Mouse (Mus musculus) neural tube, embryonic 13.5 days (tissue): ENCODE measurements around the gene Anks1. TPM values are rescaled to one million over a fixed set of nuclear protein-coding genes. Genes with fewer than 3 reads are reported as not detected.

Experiments
- ATAC-seq: fragments of 200-750 bp; cut with Nextera tagmentation; 2 replicates; pipeline ENCODE4 v1.8.0; 2017; ENCODE audit warnings: low read depth, mild to moderate bottlenecking, moderate TSS enrichment, moderate library complexity
- H3K27ac ChIP-seq: fragments of 300-500 bp; sonication (generic); replicated peaks from 2 replicates; pipeline ENCODE4 v1.5.1; 2015; ENCODE audit warnings: moderate library complexity, mild to moderate bottlenecking, inconsistent platforms
- H3K27me3 ChIP-seq: fragments of 300-500 bp; sonication (generic); 2 replicates; pipeline ENCODE4 v1.6.1; 2015; ENCODE audit warnings: mild to moderate bottlenecking, inconsistent platforms
- H3K36me3 ChIP-seq: fragments of 300-500 bp; sonication (generic); 2 replicates; pipeline ENCODE4 v1.6.1; 2015; ENCODE audit warnings: mild to moderate bottlenecking, inconsistent platforms
- H3K4me1 ChIP-seq: fragments of 300-500 bp; sonication (generic); replicated peaks from 2 replicates; pipeline ENCODE4 v1.6.1; 2015; ENCODE audit warnings: inconsistent platforms
- H3K4me2 ChIP-seq: fragments of 300-500 bp; sonication (generic); 2 replicates; pipeline ENCODE4 v1.6.1; 2015; ENCODE audit warnings: inconsistent platforms, mild to moderate bottlenecking, moderate library complexity
- H3K4me3 ChIP-seq: fragments of 300-500 bp; sonication (generic); 2 replicates; pipeline ENCODE4 v1.5.1; 2015; ENCODE audit warnings: mild to moderate bottlenecking, inconsistent platforms
- H3K9ac ChIP-seq: fragments of 300-500 bp; sonication (generic); 2 replicates; pipeline ENCODE4 v1.6.1; 2015; ENCODE audit warnings: moderate library complexity, mild to moderate bottlenecking, inconsistent platforms
- H3K9me3 ChIP-seq: fragments of 300-500 bp; sonication (generic); 2 replicates; pipeline ENCODE4 v1.6.1; 2016; ENCODE audit warnings: inconsistent platforms
- WGBS: fragments of 180-500 bp; shearing (Covaris S2); methylation state at CpG from one replicate; pipeline ENCODE4 v1.1.7; 2015; 5-methylcytosine and 5-hydroxymethylcytosine counted together
- polyA plus RNA-seq: library from polyadenylated mRNA; unstranded; fragments of >200 nt; fragmentation: Nextera tagmentation; extraction: Ambion mirVana; gene quantifications from 2 replicates; pipeline ENCODE4 v1.2.1, GENCODE M21; 2015

Gene Anks1
- polyA plus RNA-seq, 1 experiment from 2014 or later, result 61.9 TPM

GRCm38 (mm10) chr17:28018344-28018743 is 109.2 kb downstream of the Anks1 start:
- H3K9ac ChIP-seq, result 0 out of 2 replicates have a peak overlapping the region, but pooled peaks have one; percentile 22
- no peaks in the 10 kb centered on the region for H3K36me3 ChIP-seq
- H3K4me1 ChIP-seq, result peaks cover 81% of the 10 kb centered on the region
- no peak for ATAC-seq
- H3K27me3 ChIP-seq, result no peaks in the 10 kb centered on the region
- 59% methylated on average over 6 of the region's 6 CpGs for WGBS
- H3K4me3 ChIP-seq, result no peak overlapping the region
- no peak overlapping the region for H3K4me2 ChIP-seq
- no peaks in the 10 kb centered on the region for H3K9me3 ChIP-seq
- H3K27ac ChIP-seq, result peak overlapping the region; percentile 23; the same call in 1 of the 2 replicates

DNA sequence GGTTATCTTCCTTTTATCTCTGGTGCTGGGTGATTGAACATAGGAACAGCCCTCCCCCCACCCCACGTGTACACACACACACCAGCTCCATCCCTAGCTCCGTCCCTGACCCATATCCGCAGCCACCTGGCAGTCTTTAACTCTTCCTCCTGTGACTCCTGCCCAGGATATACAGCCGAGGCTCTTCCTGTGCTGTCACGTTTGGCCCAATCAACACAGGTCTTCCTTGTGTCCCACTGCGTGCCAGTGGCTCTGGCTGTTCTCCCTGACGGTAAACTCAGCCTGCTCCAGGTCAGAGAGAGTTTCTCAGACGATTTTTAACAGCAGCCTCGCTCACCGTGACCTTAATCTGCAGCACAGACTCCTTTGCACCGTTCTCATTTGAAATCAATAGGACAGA is 109.7 kb downstream of the Anks1 start:
- no peak overlapping the region for H3K4me2 ChIP-seq
- H3K9me3 ChIP-seq, result no peaks in the 10 kb centered on the region
- peaks cover 81% of the 10 kb centered on the region for H3K4me1 ChIP-seq
- peak overlapping the region; percentile 26; the same call in 1 of the 2 replicates for H3K9ac ChIP-seq
- no peaks in the 10 kb centered on the region for H3K36me3 ChIP-seq
- peak overlapping the region; percentile 23; the same call in 1 of the 2 replicates for H3K27ac ChIP-seq
- no peak overlapping the region for H3K4me3 ChIP-seq
- H3K27me3 ChIP-seq, result no peaks in the 10 kb centered on the region
- 51% methylated on average over 11 of the region's 11 CpGs for WGBS
- ATAC-seq, result no peak

- peak overlapping the region; percentile 38; the same call in 1 of the 2 replicates for H3K27ac ChIP-seq
- H3K27me3 ChIP-seq, result no peaks in the 10 kb centered on the region
- no peak for ATAC-seq
- H3K4me2 ChIP-seq, result no peak overlapping the region
- no peaks in the 10 kb centered on the region for H3K9me3 ChIP-seq
- no peak overlapping the region for H3K4me3 ChIP-seq
- peak overlapping the region; percentile 26; the same call in 1 of the 2 replicates for H3K9ac ChIP-seq
- peaks cover 81% of the 10 kb centered on the region for H3K4me1 ChIP-seq
- WGBS, result 74% methylated on average over 21 of the region's 21 CpGs
- H3K36me3 ChIP-seq, result no peaks in the 10 kb centered on the region
Measured at GRCm38 (mm10) chr17:28019785-28020696, 110.9 kb downstream of the Anks1 start.

DNA sequence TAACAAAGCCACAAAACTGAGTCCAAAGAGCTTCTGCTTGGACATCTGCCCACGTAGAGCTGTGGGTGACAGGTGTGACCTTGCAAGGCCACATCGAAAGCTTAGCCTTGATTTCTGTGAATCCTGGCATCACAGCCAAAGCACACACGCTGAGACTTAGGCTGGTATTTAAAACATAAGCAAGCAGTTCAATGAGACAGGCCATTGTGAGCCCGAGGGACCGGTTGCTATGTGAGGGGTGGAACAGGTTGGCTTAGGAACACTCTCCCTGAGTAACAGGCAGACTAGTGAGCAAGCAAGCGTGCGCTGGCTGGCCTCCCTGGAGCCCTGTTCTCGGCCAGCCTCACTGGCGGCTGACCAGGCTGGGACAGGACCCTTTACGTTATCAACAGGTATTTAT is 112.8 kb downstream of the Anks1 start:
- H3K36me3 ChIP-seq, result no peaks in the 10 kb centered on the region
- H3K27me3 ChIP-seq, result no peaks in the 10 kb centered on the region
- H3K27ac ChIP-seq, result peak overlapping the region; percentile 35; the same call in 1 of the 2 replicates
- peaks cover 82% of the 10 kb centered on the region for H3K4me1 ChIP-seq
- no peak overlapping the region for H3K4me2 ChIP-seq
- ATAC-seq, result no peak
- H3K9ac ChIP-seq, result no peak overlapping the region
- no peak overlapping the region for H3K4me3 ChIP-seq
- 55% methylated on average over 10 of the region's 10 CpGs for WGBS
- no peaks in the 10 kb centered on the region for H3K9me3 ChIP-seq

DNA sequence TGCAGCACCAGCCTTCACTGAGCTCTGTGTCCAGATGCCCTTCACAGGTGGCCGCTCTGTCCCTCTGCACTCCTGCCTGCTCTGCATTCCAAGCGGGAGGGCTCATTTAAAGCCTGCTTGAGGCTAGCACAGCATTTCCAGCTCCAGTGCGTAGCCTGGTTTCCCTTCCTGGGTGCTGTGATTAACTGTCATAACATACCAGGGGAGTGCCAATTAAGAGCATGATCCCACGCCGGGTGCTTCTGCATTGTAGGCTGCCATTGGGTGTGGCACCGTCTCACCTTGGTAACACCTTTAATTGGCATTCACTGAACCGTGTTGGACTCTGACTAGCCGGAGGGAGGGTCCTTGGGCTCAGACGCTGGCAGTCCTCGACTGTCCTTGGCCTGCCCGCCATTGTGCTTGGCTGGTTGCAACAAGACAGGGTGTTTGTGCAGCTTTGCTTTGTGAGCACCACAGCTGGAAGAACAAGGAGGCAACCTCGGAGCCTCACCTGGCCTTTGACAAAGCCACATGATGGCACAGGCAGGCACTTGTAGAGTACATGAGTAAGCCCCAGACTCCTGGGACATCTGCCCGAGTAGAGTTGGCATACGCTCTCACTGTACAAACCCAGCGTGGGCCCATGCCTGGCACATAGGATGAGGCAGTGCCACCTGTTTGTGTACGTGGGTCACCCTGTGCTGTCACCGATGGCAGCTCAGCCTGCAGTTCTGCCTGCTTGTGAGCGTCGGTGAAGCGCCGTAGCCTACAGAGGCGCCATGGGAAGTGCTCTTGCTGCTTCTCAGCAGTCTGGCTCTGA is 113.9 kb downstream of the Anks1 start:
- Histone ChIP-seq H3K4me3 (no peak overlapping the region), H3K4me2 (no peak overlapping the region), H3K4me1 (peaks cover 78% of the 10 kb centered on the region), H3K27me3 (no peaks in the 10 kb centered on the region), H3K9ac (no peak overlapping the region), H3K27ac (peak overlapping the region; percentile 35), H3K36me3 (no peaks in the 10 kb centered on the region), H3K9me3 (no peaks in the 10 kb centered on the region)
- 86% methylated on average over 22 of the region's 22 CpGs for WGBS
- no peak for ATAC-seq

- Histone ChIP-seq H3K4me2 (no peak overlapping the region), H3K36me3 (no peaks in the 10 kb centered on the region), H3K4me3 (no peak overlapping the region), H3K27ac (peak overlapping the region; percentile 84), H3K27me3 (no peaks in the 10 kb centered on the region), H3K4me1 (peaks cover 81% of the 10 kb centered on the region), H3K9me3 (no peaks in the 10 kb centered on the region), H3K9ac (peak overlapping the region; percentile 32)
- WGBS, result 64% methylated on average over 5 of the region's 5 CpGs
- 0 out of 2 replicates have a peak, but pooled peaks have one; percentile 51 for ATAC-seq
Measured at GRCm38 (mm10) chr17:28025541-28025961, 116.4 kb downstream of the Anks1 start.

GRCm38 (mm10) chr17:28026111-28026872 is 117.2 kb downstream of the Anks1 start:
- Histone ChIP-seq H3K4me1 (peaks cover 88% of the 10 kb centered on the region), H3K27me3 (no peaks in the 10 kb centered on the region), H3K4me2 (no peak overlapping the region), H3K36me3 (no peaks in the 10 kb centered on the region), H3K27ac (peak overlapping the region; percentile 84), H3K9ac (peak overlapping the region; percentile 32; the same call in 1 of the 2 replicates), H3K4me3 (no peak overlapping the region), H3K9me3 (no peaks in the 10 kb centered on the region)
- 77% methylated on average over 14 of the region's 14 CpGs for WGBS
- peak; percentile 53 for ATAC-seq

GRCm38 (mm10) chr17:28027197-28027596 is 118.1 kb downstream of the Anks1 start:
- H3K4me3 ChIP-seq, result no peak overlapping the region
- no peaks in the 10 kb centered on the region for H3K36me3 ChIP-seq
- no peak overlapping the region for H3K4me2 ChIP-seq
- no peak for ATAC-seq
- no peak overlapping the region for H3K27ac ChIP-seq
- H3K9ac ChIP-seq, result no peak overlapping the region
- 94% methylated on average over 6 of the region's 6 CpGs for WGBS
- H3K4me1 ChIP-seq, result peaks cover 90% of the 10 kb centered on the region
- no peaks in the 10 kb centered on the region for H3K9me3 ChIP-seq
- H3K27me3 ChIP-seq, result no peaks in the 10 kb centered on the region

- Histone ChIP-seq H3K9ac (no peak overlapping the region), H3K27ac (no peak overlapping the region), H3K4me1 (peaks cover 91% of the 10 kb centered on the region), H3K4me2 (no peak overlapping the region), H3K9me3 (no peaks in the 10 kb centered on the region), H3K27me3 (no peaks in the 10 kb centered on the region), H3K4me3 (no peak overlapping the region), H3K36me3 (no peaks in the 10 kb centered on the region)
- no peak for ATAC-seq
- 41% methylated on average over 10 of the region's 10 CpGs for WGBS
Measured at GRCm38 (mm10) chr17:28028236-28028635, 119.1 kb downstream of the Anks1 start.

- Histone ChIP-seq H3K4me3 (no peak overlapping the region), H3K27ac (peak overlapping the region; percentile 52), H3K27me3 (no peaks in the 10 kb centered on the region), H3K36me3 (no peaks in the 10 kb centered on the region), H3K9ac (no peak overlapping the region), H3K4me1 (peaks cover 89% of the 10 kb centered on the region), H3K9me3 (no peaks in the 10 kb centered on the region), H3K4me2 (no peak overlapping the region)
- no peak for ATAC-seq
- WGBS, result 76% methylated on average over 2 of the region's 2 CpGs
Measured at GRCm38 (mm10) chr17:28029308-28029707, 120.2 kb downstream of the Anks1 start.

DNA sequence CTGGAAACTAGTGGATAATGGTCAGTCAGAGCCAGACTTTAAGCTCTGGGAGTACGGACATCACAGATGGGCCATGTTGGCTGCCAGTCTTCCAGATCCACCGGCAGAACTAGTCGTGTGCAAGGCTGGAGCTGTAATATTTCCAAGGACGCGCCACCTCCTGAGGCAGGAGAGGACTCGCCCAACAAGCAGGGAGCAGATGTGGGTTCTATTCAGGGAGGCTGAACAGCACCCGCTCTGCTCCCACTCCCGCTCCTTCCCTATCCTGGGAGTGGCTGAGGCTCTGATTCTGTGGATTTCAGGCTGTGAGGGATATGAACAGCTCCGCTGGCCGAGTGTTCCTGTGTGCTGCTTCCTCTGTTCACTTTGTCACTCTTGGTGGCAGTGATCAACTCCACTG is 121.3 kb downstream of the Anks1 start:
- WGBS, result 75% methylated on average over 10 of the region's 10 CpGs
- Histone ChIP-seq H3K27me3 (no peaks in the 10 kb centered on the region), H3K9ac (no peak overlapping the region), H3K4me2 (no peak overlapping the region), H3K36me3 (no peaks in the 10 kb centered on the region), H3K27ac (peak overlapping the region; percentile 52), H3K4me1 (peaks cover 80% of the 10 kb centered on the region), H3K9me3 (no peaks in the 10 kb centered on the region), H3K4me3 (no peak overlapping the region)
- ATAC-seq, result no peak
